Mouse (Mus musculus): ENCODE results near the gene Bloc1s3. TPM values are rescaled to one million over a fixed set of nuclear protein-coding genes. Genes with fewer than 3 reads are reported as not detected.

Bloc1s3 gene
- total and polyA plus RNA-seq, 2 experiments from 2014 or later: 5.1 to 17.3 TPM

GRCm38 (mm10) chr7:19546007-19546406, 37.8 kb upstream of the Bloc1s3 start:
- Histone ChIP-seq H3K4me2 (ENCODE audit: low read depth) (no peak overlapping the region), H3K4me1 (ENCODE audit: insufficient read depth) (0 out of 2 replicates have a peak, but pooled peaks cover 3% of the 10 kb centered on the region), H3K27ac (ENCODE audit: low read depth, low read length) (no peak overlapping the region), H3K9ac (no peak overlapping the region), H3K9me3 (ENCODE audit: low read length) (no peaks in the 10 kb centered on the region), H3K36me3 (ENCODE audit: insufficient read depth) (no peaks in the 10 kb centered on the region), H3K27me3 (ENCODE audit: insufficient read depth, low read length) (no peaks in the 10 kb centered on the region), H3K4me3 (ENCODE audit: low read depth, low read length) (no peak overlapping the region)
- 49% methylated on average over 3 of the region's 3 CpGs for WGBS
- TF ChIP-seq CTCF (IDR thresholded peaks at IDR 0.05; ENCODE audit: low read depth): no peak
- no peak for ATAC-seq
- no peak for DNase-seq

- ATAC-seq: no peak
- no peak overlapping the region for H3K4me2 ChIP-seq (ENCODE audit: low read depth)
- WGBS: 56% methylated on average over 6 of the region's 6 CpGs
- no peaks in the 10 kb centered on the region for H3K36me3 ChIP-seq (ENCODE audit: insufficient read depth)
- peak; percentile 11 for DNase-seq
- H3K9me3 ChIP-seq (ENCODE audit: low read length): no peaks in the 10 kb centered on the region
- H3K27ac ChIP-seq (ENCODE audit: low read depth, low read length): no peak overlapping the region
- H3K4me3 ChIP-seq (ENCODE audit: low read depth, low read length): no peak overlapping the region
- H3K27me3 ChIP-seq (ENCODE audit: insufficient read depth, low read length): no peaks in the 10 kb centered on the region
- TF ChIP-seq CTCF (IDR thresholded peaks at IDR 0.05; ENCODE audit: low read depth): peak; percentile 60
- 0 out of 2 replicates have a peak, but pooled peaks cover 3% of the 10 kb centered on the region for H3K4me1 ChIP-seq (ENCODE audit: insufficient read depth)
- no peak overlapping the region for H3K9ac ChIP-seq
Measured at GRCm38 (mm10) chr7:19543584-19543983, 35.4 kb upstream of the Bloc1s3 start.

GRCm38 (mm10) chr7:19542155-19542691, 34.1 kb upstream of the Bloc1s3 start:
- no peak overlapping the region for H3K4me2 ChIP-seq (ENCODE audit: low read depth)
- peak overlapping the region; percentile 50; the same call in 1 of the 2 replicates for H3K27ac ChIP-seq (ENCODE audit: low read depth, low read length)
- ATAC-seq: peak; percentile 88
- peak; percentile 59 for DNase-seq
- H3K36me3 ChIP-seq (ENCODE audit: insufficient read depth): no peaks in the 10 kb centered on the region
- TF ChIP-seq CTCF (IDR thresholded peaks at IDR 0.05; ENCODE audit: low read depth): no peak
- 0 out of 2 replicates have a peak, but pooled peaks cover 3% of the 10 kb centered on the region for H3K4me1 ChIP-seq (ENCODE audit: insufficient read depth)
- no peaks in the 10 kb centered on the region for H3K9me3 ChIP-seq (ENCODE audit: low read length)
- no peak overlapping the region for H3K9ac ChIP-seq
- H3K27me3 ChIP-seq (ENCODE audit: insufficient read depth, low read length): no peaks in the 10 kb centered on the region
- no peak overlapping the region for H3K4me3 ChIP-seq (ENCODE audit: low read depth, low read length)
- WGBS: 41% methylated on average over 8 of the region's 8 CpGs

- no peak for TF ChIP-seq CTCF (IDR thresholded peaks at IDR 0.05; ENCODE audit: low read depth)
- Histone ChIP-seq H3K36me3 (ENCODE audit: insufficient read depth) (no peaks in the 10 kb centered on the region), H3K27ac (ENCODE audit: low read depth, low read length) (peak overlapping the region; percentile 50; the same call in 1 of the 2 replicates), H3K9me3 (ENCODE audit: low read length) (no peaks in the 10 kb centered on the region), H3K4me1 (ENCODE audit: insufficient read depth) (0 out of 2 replicates have a peak, but pooled peaks cover 3% of the 10 kb centered on the region), H3K4me3 (ENCODE audit: low read depth, low read length) (no peak overlapping the region), H3K9ac (no peak overlapping the region), H3K4me2 (ENCODE audit: low read depth) (no peak overlapping the region), H3K27me3 (ENCODE audit: insufficient read depth, low read length) (no peaks in the 10 kb centered on the region)
- no peak for DNase-seq
- peak; percentile 17 for ATAC-seq
- 53% methylated on average over 7 of the region's 7 CpGs for WGBS
Measured at GRCm38 (mm10) chr7:19541681-19542154, 33.6 kb upstream of the Bloc1s3 start.

- H3K9me3 ChIP-seq (ENCODE audit: low read length): no peaks in the 10 kb centered on the region
- H3K4me2 ChIP-seq (ENCODE audit: low read depth): no peak overlapping the region
- no peak for ATAC-seq
- DNase-seq: no peak
- no peak overlapping the region for H3K4me3 ChIP-seq (ENCODE audit: low read depth, low read length)
- H3K4me1 ChIP-seq (ENCODE audit: insufficient read depth): 0 out of 2 replicates have a peak, but pooled peaks cover 3% of the 10 kb centered on the region
- no peak overlapping the region for H3K9ac ChIP-seq
- H3K36me3 ChIP-seq (ENCODE audit: insufficient read depth): no peaks in the 10 kb centered on the region
- 0 out of 2 replicates have a peak overlapping the region, but pooled peaks have one; percentile 50 for H3K27ac ChIP-seq (ENCODE audit: low read depth, low read length)
- TF ChIP-seq CTCF (IDR thresholded peaks at IDR 0.05; ENCODE audit: low read depth): no peak
- 71% methylated on average over 2 of the region's 2 CpGs for WGBS
- H3K27me3 ChIP-seq (ENCODE audit: insufficient read depth, low read length): no peaks in the 10 kb centered on the region
Measured at GRCm38 (mm10) chr7:19540771-19541566, 32.8 kb upstream of the Bloc1s3 start.

- Histone ChIP-seq H3K4me1 (ENCODE audit: insufficient read depth) (no peaks in the 10 kb centered on the region), H3K4me3 (ENCODE audit: low read depth, low read length) (no peak overlapping the region), H3K36me3 (ENCODE audit: insufficient read depth) (peaks cover 52% of the 10 kb centered on the region), H3K4me2 (ENCODE audit: low read depth) (no peak overlapping the region), H3K27ac (ENCODE audit: low read depth, low read length) (no peak overlapping the region), H3K9ac (no peak overlapping the region), H3K9me3 (ENCODE audit: low read length) (no peaks in the 10 kb centered on the region), H3K27me3 (ENCODE audit: insufficient read depth, low read length) (no peaks in the 10 kb centered on the region)
- 93% methylated on average over 10 of the region's 10 CpGs for WGBS
- DNase-seq: no peak
- ATAC-seq: no peak
- no peak for TF ChIP-seq CTCF (IDR thresholded peaks at IDR 0.05; ENCODE audit: low read depth)
Measured at GRCm38 (mm10) chr7:19534676-19535075, 26.5 kb upstream of the Bloc1s3 start.

- WGBS: 84% methylated on average over 14 of the region's 14 CpGs
- H3K4me1 ChIP-seq (ENCODE audit: insufficient read depth): no peaks in the 10 kb centered on the region
- no peak overlapping the region for H3K4me2 ChIP-seq (ENCODE audit: low read depth)
- no peak for TF ChIP-seq CTCF (IDR thresholded peaks at IDR 0.05; ENCODE audit: low read depth)
- no peak for ATAC-seq
- peaks cover 60% of the 10 kb centered on the region for H3K36me3 ChIP-seq (ENCODE audit: insufficient read depth)
- no peak for DNase-seq
- H3K9ac ChIP-seq: no peak overlapping the region
- no peaks in the 10 kb centered on the region for H3K27me3 ChIP-seq (ENCODE audit: insufficient read depth, low read length)
- H3K9me3 ChIP-seq (ENCODE audit: low read length): no peaks in the 10 kb centered on the region
- H3K4me3 ChIP-seq (ENCODE audit: low read depth, low read length): no peak overlapping the region
- no peak overlapping the region for H3K27ac ChIP-seq (ENCODE audit: low read depth, low read length)
Measured at GRCm38 (mm10) chr7:19532240-19532639, 24.1 kb upstream of the Bloc1s3 start.

All from forebrain, postnatal 0 days (tissue).